Mouse (Mus musculus): ENCODE measurements around the gene Dcps.
A peak's percentile ranks its signal among the peaks of the same experiment; 100 is the strongest.
"Not testable (repeated sequence)": the region's sequence is repeated elsewhere in the genome, so short reads cannot be mapped to it uniquely, and the experiment has no call there.

The Dcps gene

DNA sequence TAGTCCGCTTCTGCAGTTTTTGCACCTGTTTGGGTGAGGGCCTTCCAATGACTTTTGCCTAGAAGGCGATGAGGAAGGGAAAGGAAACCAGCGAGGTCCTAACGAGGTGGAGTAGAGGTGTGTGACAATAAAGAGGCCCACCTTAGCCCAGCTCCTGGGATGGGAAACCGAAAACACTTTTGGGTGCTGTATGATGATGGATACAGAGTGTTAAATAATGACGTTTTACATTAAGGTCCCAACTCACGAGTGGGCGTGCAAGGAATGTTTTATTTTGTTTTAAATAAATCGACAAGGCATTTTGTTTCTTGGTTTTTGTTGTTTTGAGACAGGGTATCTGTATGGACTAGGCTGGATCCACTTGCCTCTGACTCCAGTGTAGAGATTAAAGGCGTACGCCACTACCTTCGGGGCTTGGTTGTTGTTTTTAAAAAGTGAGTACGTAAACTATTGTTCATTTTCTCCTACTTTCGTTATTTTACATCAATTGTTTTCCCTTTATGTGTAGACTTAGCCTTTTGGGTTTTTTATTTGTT is 331 bp upstream of the Dcps start:
- DNase-seq (ENCODE audit: low read depth), result no peak

GRCm38 (mm10) chr9:35173331-35173730 is 2.5 kb downstream of the Dcps start:
- DNase-seq (ENCODE audit: low read depth), result peak; percentile 58

GRCm38 (mm10) chr9:35170071-35170470 is 5.8 kb downstream of the Dcps start:
- no peak for DNase-seq (ENCODE audit: low read depth)

DNA sequence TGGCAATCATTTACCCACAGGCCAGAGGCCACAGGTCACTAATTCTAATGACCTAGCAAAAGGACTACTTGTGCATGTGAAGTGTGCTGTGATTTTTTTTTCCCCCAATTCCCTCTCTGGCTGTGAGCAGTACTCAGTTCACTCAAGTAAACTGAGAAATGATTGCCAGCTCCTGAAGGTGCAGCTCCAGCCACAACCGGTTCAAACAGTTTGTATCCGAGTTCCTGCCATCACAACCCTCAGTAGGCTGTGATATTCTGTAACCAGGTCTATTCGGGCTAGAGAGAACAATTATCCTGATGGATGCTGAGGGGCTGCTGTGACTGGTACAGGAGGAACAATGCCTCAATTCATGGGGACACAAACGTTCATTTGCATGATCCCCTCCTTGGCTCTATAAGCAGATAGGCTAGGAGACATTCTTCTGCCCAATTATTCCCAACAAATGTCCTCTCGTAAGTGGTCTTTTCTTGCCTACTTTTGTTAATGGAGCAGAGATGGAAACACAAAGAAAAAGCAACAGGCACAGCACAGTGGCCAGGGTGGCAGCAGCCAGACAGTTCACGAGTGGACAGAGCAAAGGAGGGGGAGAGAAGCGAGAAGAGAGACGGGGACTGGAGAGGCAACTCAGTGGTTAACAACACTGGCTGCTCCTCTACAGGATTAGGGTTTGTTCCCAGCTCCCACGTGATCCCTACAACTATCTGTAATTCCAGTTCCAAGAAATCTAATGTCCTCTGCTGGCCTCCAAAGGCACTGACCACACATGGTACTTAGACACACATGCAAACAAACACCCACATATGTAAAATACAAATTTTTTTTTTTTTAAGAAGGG is 8.8 kb downstream of the Dcps start:
- DNase-seq (ENCODE audit: low read depth), result no peak

- peak; percentile 63 for DNase-seq (ENCODE audit: low read depth)
These were observed 9.6 kb downstream of the Dcps start for GRCm38 (mm10) chr9:35166144-35166797.

DNA sequence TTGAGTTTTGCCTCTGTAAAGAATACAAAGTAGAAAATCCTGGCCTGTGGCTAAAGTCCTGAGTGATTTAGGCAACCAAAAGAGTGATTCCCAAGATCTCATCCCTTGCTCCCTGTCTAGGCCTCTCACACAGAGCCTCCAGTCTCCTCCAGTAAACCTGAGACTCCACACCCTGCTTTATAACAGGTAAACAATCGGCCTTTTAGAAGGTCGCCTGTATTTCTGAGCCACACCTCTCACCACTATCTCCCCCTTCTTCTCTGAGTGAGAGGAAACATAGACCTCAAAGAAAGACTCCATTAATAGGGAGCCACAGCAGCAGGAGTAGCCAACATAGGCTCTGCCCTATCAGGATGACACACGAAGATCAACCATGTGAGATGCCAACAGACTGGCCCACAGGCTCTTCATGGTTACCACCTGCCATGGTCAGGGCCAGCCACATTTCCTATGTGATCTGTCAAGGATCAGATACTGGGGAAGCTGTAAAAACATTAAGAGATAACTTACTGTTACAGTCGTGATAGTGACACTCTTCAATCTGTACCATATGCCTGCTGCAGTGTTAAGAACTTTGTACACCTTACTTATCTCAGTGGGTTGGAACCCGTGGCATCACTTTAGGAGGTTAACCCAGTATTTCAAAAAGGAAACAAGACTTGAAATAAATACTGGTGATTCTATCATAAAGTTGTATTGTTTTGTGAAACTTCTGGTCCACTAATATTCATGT is 11.6 kb downstream of the Dcps start:
- DNase-seq (ENCODE audit: low read depth), result peak; percentile 67

DNA sequence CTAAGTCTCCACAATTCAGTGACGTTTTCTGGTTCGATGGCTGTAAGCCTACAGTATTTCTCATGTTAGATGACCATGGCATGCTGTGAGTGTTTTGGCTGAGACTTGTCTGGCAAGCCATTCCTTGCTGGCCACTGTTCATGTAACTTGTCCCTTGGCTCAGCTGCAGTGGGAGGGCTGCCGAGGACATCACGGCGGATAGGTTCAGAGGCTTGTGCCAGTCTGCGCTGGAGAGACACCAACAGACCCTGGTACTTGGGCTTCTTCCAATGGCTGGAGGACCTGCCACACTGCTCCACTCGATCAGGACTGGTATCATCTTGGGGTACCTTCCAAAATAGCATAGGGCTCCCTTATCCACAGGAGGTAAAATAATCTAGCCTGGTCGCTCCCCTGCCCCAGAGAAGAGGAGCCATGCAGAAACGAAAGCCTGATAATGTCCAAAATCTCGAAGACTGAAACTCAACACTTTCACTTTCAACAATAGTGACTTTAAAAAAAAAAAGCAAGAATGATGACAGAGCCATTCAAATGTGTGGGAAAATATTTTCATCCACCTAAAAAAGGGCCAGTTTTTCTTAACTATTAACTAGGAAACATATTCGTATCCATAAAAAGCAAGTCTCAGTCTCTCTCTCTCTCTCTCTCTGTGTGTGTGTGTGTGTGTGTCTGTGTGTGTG is 12.7 kb downstream of the Dcps start:
- no peak for DNase-seq (ENCODE audit: low read depth)

DNA sequence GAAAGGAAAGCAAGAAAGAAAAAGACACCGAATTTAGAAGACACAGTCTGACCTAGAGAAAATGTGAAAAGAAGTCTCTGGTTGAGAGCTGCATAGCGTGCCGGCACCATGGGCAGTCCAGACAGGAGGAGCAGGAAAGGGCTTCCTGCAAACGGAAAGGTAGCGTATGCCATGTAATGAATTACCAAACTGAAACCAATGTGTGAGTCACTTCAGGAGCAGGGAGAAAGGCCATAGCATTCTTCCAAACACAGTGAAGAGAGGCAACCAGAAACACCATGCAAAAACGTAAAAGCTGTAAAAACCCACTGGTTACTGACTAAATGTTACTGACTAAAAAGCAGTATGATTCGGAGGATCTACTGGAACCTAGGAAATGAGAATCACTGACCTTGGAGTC is 14.1 kb downstream of the Dcps start:
- DNase-seq (ENCODE audit: low read depth), result no peak

GRCm38 (mm10) chr9:35160662-35161061 is 15.2 kb downstream of the Dcps start:
- no peak for DNase-seq (ENCODE audit: low read depth)

DNA sequence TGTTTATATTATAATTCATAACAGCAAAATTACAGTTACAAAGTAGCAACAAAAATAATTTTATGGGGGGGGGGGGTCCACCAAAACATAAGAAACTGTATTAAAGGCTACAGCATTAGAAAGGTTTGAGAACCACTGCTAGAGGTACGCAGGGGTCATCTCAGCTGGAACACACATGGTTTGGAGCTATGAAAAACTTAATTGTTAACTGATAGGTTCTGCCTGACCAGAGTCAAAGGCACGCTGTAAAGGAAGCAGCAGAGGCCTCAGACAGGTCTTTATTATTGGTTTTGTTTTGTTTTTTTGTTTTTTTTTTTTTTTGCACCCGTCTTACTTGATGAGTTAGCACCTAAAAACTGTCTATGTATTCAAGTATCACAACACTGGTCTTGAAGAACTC is 17.4 kb downstream of the Dcps start:
- DNase-seq (ENCODE audit: low read depth), result no peak

DNA sequence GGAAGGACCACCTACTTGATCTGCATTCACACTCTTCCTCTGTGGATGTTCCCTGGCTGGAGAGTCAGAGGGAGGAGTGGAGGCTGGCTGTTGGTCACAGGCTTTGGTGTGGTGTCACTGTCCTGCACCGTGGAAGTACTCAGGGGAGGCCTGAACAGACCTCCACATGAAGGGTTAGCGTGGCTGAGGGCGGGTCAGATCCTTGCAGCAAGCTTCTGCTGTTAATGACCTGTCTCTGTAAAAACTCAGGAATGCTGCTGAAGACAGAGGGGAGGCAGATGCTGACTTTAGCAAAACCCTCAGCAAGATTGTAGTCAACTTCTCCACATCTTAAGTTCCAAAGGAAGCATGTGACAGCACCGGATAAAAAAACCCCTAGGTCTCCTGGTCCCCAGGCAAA is 19.0 kb downstream of the Dcps start:
- no peak for DNase-seq (ENCODE audit: low read depth)

DNA sequence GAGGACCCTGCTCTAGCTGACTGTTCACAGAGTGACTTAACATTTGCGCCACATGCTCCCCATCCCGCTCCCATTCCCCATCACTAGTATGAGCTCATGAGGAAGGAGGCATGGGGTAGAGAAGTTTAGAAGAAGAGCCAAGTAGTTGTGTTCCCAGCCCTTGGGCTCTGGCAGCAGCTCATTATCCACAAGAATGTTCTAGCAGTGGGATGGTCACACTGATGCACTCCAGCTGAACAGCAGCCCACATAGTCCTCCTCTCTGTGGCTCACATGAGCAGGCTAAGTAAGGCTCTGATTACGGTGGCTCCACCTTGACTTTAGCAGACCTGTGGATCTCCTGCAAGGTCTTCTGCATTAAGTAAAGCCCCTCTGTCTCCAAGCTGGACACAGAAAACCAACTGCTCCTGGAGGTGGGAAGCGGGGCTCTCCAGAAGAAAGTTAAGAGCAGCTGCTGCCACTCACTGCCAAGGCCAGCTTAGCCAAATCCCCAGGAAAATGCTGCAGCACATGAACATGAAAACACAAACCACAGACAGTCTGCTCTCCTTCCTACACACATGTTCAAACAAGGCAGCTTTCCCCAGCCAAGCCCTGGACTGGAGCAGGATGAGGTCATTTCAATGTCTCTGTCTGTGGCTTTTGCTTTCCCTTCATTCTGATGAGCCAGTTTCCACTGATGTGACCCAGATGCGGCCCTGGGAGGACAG is 19.7 kb downstream of the Dcps start:
- peak; percentile 40 for DNase-seq (ENCODE audit: low read depth)

GRCm38 (mm10) chr9:35152923-35153322 is 22.9 kb downstream of the Dcps start:
- no peak for DNase-seq (ENCODE audit: low read depth)

GRCm38 (mm10) chr9:35148822-35149221 is 27.0 kb downstream of the Dcps start:
- not testable (repeated sequence) for DNase-seq (ENCODE audit: low read depth)

GRCm38 (mm10) chr9:35147261-35147660 is 28.6 kb downstream of the Dcps start:
- not testable (repeated sequence) for DNase-seq (ENCODE audit: low read depth)

DNA sequence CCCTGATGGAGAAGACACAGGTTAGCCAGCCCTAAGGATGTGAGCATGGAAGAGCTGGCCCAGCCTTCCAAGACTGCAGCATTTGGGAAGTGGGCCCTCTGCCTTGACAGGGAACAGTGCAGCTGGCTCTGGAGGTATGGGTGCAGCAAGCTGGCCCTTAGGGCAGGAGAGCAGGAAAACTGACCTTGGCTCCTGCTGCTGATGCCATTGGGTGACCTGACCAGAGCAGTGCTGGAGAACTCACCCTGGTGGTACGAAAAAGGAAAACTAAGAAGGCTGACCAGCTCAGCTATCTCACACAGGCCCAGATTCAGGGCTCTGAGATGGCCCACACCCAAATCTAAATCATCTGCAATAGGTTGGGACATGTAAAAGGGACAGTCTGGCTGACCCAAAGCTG is 30.0 kb downstream of the Dcps start:
- DNase-seq (ENCODE audit: low read depth), result no peak

DNA sequence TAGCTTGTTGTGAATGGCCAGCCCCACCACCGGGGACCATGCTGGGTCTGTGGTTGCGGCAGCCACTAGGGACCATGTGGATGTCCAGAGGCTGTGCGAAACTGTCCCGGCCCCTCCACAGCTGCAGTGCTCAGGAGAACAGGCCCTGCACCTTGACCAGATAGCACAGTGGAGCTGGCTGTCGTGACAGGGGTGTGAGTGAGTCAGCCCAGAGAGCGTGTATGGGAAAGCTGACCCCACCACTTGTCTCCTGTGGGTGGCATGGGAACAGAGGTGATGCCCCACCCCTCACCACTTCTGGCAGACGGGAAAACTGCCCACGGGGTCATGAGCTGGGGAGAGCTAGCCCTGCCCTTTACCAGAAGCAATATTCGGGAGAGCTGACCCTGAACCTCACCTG is 30.7 kb downstream of the Dcps start:
- no peak for DNase-seq (ENCODE audit: low read depth)

DNA sequence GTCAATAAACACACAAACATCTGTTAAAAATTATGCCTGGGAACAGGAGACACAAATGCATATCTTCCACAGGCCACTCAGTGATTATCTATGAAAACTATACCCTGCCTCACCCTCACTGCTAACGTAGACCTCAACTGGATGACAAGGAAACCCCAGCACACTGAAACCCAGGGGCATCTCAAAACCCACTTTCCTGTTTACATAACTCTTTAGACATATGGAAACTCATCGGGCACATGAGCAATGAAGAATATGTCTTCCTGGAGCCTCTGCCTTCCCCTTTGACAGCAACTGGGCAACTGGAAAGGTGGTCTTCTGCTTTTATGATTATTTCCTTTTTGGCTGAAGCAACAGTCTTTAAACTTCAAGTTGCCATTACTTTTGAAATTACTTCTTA is 33.6 kb downstream of the Dcps start:
- peak; percentile 26 for DNase-seq (ENCODE audit: low read depth)

GRCm38 (mm10) chr9:35139231-35139744 is 36.6 kb downstream of the Dcps start:
- no peak for DNase-seq (ENCODE audit: low read depth)

GRCm38 (mm10) chr9:35138029-35138428 is 37.8 kb downstream of the Dcps start:
- DNase-seq (ENCODE audit: low read depth), result no peak

DNA sequence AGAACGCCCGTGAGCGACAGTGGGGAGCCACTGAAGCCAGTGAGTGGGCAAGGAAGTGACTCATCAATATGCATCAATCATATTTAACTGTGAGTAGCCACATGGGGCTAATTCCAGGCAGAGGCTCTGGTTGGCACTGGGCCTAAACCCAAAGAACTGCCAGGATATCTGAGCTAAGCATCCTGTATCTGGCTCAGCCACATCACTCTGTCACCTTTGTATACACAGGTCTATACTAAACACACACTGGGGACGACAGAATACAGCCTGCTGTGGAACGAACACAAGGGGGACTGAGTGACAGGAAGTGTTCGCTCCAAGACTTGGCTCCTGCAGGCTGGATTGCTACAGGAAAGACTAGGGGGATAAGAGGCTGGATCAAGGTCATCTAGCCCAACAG is 40.3 kb downstream of the Dcps start:
- DNase-seq (ENCODE audit: low read depth), result peak; percentile 79
